Mouse (Mus musculus) gastrocnemius, postnatal 10 days (tissue): ENCODE results near the gene Vmn1r3. TPM values are rescaled to one million over a fixed set of nuclear protein-coding genes. Genes with fewer than 3 reads are reported as not detected.

ENCODE experiments used
- total RNA-seq, 2 experiments: library from RNA; stranded (reverse); gene quantifications; 2 replicates each; pipeline ENCODE4 v1.2.3; 2021

Vmn1r3 gene
- total RNA-seq, 2 experiments from 2014 or later, result not detected

Other genes starting within 250 kb of the Vmn1r3 start
- gene Vmn1r2, start 18.0 kb downstream of the Vmn1r3 start, total RNA-seq, result not detected